Mouse (Mus musculus): ENCODE data around the gene Spata31d1d. TPM values are rescaled to one million over a fixed set of nuclear protein-coding genes. Genes with fewer than 3 reads are reported as not detected.
"Not testable (repeated sequence)": the region's sequence is repeated elsewhere in the genome, so short reads cannot be mapped to it uniquely, and the experiment has no call there.

The Spata31d1d gene
- polyA plus RNA-seq, 1 experiment from 2014 or later, result not detected

DNA sequence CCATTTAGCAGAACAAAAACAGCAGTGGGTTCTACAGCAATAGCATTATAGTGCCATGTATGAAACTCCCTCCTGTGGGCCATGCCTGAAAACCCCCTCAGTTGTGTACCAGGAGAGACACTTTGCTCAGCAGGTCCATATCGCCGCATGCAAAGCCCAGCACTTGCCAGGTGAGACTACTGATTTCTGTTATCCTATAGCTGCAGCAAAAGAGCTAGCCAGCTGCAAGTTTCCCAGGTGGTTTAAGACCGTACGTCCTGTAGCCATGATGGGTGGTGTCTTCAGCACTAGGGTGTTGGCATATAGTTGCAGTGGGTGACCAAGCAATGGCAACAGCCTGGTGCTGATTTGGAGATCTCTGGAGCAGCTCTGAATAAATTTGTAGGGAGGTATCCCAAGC is 7.8 kb upstream of the Spata31d1d start:
- Histone ChIP-seq H3K9me3 (replicated peaks; ENCODE audit: control insufficient read depth, low read length) (no peaks in the 10 kb centered on the region), H3K9ac (ENCODE audit: low read depth, low read length) (peak overlapping the region; percentile 37), H3K4me1 (ENCODE audit: control insufficient read depth, low read depth, low read length) (peaks cover 54% of the 10 kb centered on the region), H3K27ac (ENCODE audit: low read length) (peak overlapping the region; percentile 92), H3K27me3 (ENCODE audit: control insufficient read depth, insufficient read depth, low read depth, low read length) (no peaks in the 10 kb centered on the region), H3K4me2 (ENCODE audit: low read depth, low read length) (peak overlapping the region; percentile 53), H3K36me3 (ENCODE audit: control insufficient read depth, insufficient read depth) (no peaks in the 10 kb centered on the region), H3K4me3 (ENCODE audit: low read depth, low read length) (peak overlapping the region; percentile 5; the same call in 1 of the 2 replicates)
- peak; percentile 75 for ATAC-seq (ENCODE audit: low read depth)
- 36% methylated on average over 4 of the region's 4 CpGs for WGBS (ENCODE audit: insufficient replicate concordance)

- peak overlapping the region; percentile 53 for H3K4me2 ChIP-seq (ENCODE audit: low read depth, low read length)
- peak overlapping the region; percentile 30 for H3K4me3 ChIP-seq (ENCODE audit: low read depth, low read length)
- peaks cover 59% of the 10 kb centered on the region for H3K4me1 ChIP-seq (ENCODE audit: control insufficient read depth, low read depth, low read length)
- H3K9ac ChIP-seq (ENCODE audit: low read depth, low read length), result peak overlapping the region; percentile 47
- no peaks in the 10 kb centered on the region for H3K27me3 ChIP-seq (ENCODE audit: control insufficient read depth, insufficient read depth, low read depth, low read length)
- ATAC-seq (ENCODE audit: low read depth), result peak; percentile 86
- H3K36me3 ChIP-seq (ENCODE audit: control insufficient read depth, insufficient read depth), result no peaks in the 10 kb centered on the region
- WGBS (ENCODE audit: insufficient replicate concordance), result 25% methylated on average over 2 of the region's 2 CpGs
- H3K9me3 ChIP-seq (replicated peaks; ENCODE audit: control insufficient read depth, low read length), result no peaks in the 10 kb centered on the region
- peak overlapping the region; percentile 92 for H3K27ac ChIP-seq (ENCODE audit: low read length)
Measured at GRCm38 (mm10) chr13:59738455-59738854, 6.9 kb upstream of the Spata31d1d start.

- WGBS (ENCODE audit: insufficient replicate concordance), result 23% methylated on average over 3 of the region's 3 CpGs
- H3K4me3 ChIP-seq (ENCODE audit: low read depth, low read length), result no peak overlapping the region
- no peak overlapping the region for H3K4me2 ChIP-seq (ENCODE audit: low read depth, low read length)
- ATAC-seq (ENCODE audit: low read depth), result peak; percentile 12; the same call in 1 of the 2 replicates
- no peak overlapping the region for H3K9ac ChIP-seq (ENCODE audit: low read depth, low read length)
- no peaks in the 10 kb centered on the region for H3K9me3 ChIP-seq (replicated peaks; ENCODE audit: control insufficient read depth, low read length)
- no peaks in the 10 kb centered on the region for H3K36me3 ChIP-seq (ENCODE audit: control insufficient read depth, insufficient read depth)
- peak overlapping the region; percentile 54 for H3K27ac ChIP-seq (ENCODE audit: low read length)
- no peaks in the 10 kb centered on the region for H3K27me3 ChIP-seq (ENCODE audit: control insufficient read depth, insufficient read depth, low read depth, low read length)
- H3K4me1 ChIP-seq (ENCODE audit: control insufficient read depth, low read depth, low read length), result peaks cover 60% of the 10 kb centered on the region
Measured at GRCm38 (mm10) chr13:59735190-59735589, 3.6 kb upstream of the Spata31d1d start.

GRCm38 (mm10) chr13:59734347-59734746 is 2.8 kb upstream of the Spata31d1d start:
- not testable (repeated sequence) for H3K9me3 ChIP-seq (replicated peaks; ENCODE audit: control insufficient read depth, low read length); H3K9ac ChIP-seq (ENCODE audit: low read depth, low read length); H3K36me3 ChIP-seq (ENCODE audit: control insufficient read depth, insufficient read depth); ATAC-seq (ENCODE audit: low read depth); H3K4me3 ChIP-seq (ENCODE audit: low read depth, low read length); H3K27me3 ChIP-seq (ENCODE audit: control insufficient read depth, insufficient read depth, low read depth, low read length)
- WGBS (ENCODE audit: insufficient replicate concordance), result 10% methylated on average over 6 of the region's 6 CpGs
- Histone ChIP-seq H3K27ac (ENCODE audit: low read length) (peak overlapping the region; percentile 37; the same call in 1 of the 2 replicates), H3K4me2 (ENCODE audit: low read depth, low read length) (peak overlapping the region; percentile 35), H3K4me1 (ENCODE audit: control insufficient read depth, low read depth, low read length) (peaks cover 51% of the 10 kb centered on the region)

- ATAC-seq (ENCODE audit: low read depth), result no peak
- 58% methylated on average over 2 of the region's 4 CpGs for WGBS (ENCODE audit: insufficient replicate concordance)
- Histone ChIP-seq H3K36me3 (ENCODE audit: control insufficient read depth, insufficient read depth) (no peaks in the 10 kb centered on the region), H3K4me3 (ENCODE audit: low read depth, low read length) (no peak overlapping the region), H3K27ac (ENCODE audit: low read length) (0 out of 2 replicates have a peak overlapping the region, but pooled peaks have one; percentile 37), H3K9me3 (replicated peaks; ENCODE audit: control insufficient read depth, low read length) (no peaks in the 10 kb centered on the region), H3K4me2 (ENCODE audit: low read depth, low read length) (peak overlapping the region; percentile 35), H3K4me1 (ENCODE audit: control insufficient read depth, low read depth, low read length) (peaks cover 47% of the 10 kb centered on the region), H3K27me3 (ENCODE audit: control insufficient read depth, insufficient read depth, low read depth, low read length) (no peaks in the 10 kb centered on the region), H3K9ac (ENCODE audit: low read depth, low read length) (no peak overlapping the region)
Measured at GRCm38 (mm10) chr13:59733936-59734335, 2.4 kb upstream of the Spata31d1d start.

GRCm38 (mm10) chr13:59728378-59729093 is 3.0 kb downstream of the Spata31d1d start:
- Histone ChIP-seq H3K4me1 (ENCODE audit: control insufficient read depth, low read depth, low read length) (peaks cover 15% of the 10 kb centered on the region), H3K27me3 (ENCODE audit: control insufficient read depth, insufficient read depth, low read depth, low read length) (peaks cover 14% of the 10 kb centered on the region; the same call in 1 of the 2 replicates), H3K9ac (ENCODE audit: low read depth, low read length) (0 out of 2 replicates have a peak overlapping the region, but pooled peaks have one; percentile 25), H3K9me3 (replicated peaks; ENCODE audit: control insufficient read depth, low read length) (no peaks in the 10 kb centered on the region), H3K36me3 (ENCODE audit: control insufficient read depth, insufficient read depth) (no peaks in the 10 kb centered on the region), H3K4me3 (ENCODE audit: low read depth, low read length) (no peak overlapping the region), H3K4me2 (ENCODE audit: low read depth, low read length) (no peak overlapping the region), H3K27ac (ENCODE audit: low read length) (no peak overlapping the region)
- WGBS (ENCODE audit: insufficient replicate concordance), result 17% methylated on average over 7 of the region's 7 CpGs
- peak; percentile 83 for ATAC-seq (ENCODE audit: low read depth)

DNA sequence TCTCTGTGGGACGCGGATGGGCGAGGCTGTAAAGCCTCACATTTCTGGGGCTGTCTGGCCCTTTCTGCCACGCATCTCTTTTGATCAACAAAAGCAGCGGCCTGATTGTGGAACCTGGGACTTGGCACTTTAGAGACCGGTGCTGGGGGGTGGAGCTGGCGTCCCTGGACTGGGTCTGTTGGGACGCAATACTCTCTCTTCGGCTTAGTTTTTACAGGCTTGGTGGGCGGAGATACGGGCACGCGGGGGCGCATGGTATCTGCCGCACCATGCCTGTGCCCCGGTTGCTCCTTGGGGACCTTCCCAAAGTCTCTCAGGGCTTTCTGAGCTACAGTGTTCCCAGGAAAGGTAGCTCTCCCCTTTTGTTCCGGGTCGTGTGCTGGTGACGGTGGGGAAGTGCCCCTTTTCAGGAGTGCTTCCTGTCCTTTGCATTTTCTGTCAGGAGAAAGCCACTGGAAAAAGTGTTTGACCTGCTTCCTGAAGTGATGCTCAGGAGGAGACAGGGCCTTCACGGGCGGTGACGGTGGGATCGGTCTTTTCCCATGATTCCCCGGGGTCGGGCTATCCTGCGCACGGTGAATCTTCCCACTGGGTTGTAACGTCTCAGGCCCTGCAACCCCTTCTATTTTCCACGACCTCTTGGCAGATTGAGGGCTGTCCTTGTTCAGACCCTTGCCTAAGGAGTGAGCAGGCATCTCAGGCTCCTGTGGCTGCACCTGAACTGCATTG is 5.2 kb downstream of the Spata31d1d start:
- no peak for ATAC-seq (ENCODE audit: low read depth)
- H3K9me3 ChIP-seq (replicated peaks; ENCODE audit: control insufficient read depth, low read length), result no peaks in the 10 kb centered on the region
- no peak overlapping the region for H3K4me3 ChIP-seq (ENCODE audit: low read depth, low read length)
- no peaks in the 10 kb centered on the region for H3K36me3 ChIP-seq (ENCODE audit: control insufficient read depth, insufficient read depth)
- no peak overlapping the region for H3K27ac ChIP-seq (ENCODE audit: low read length)
- H3K27me3 ChIP-seq (ENCODE audit: control insufficient read depth, insufficient read depth, low read depth, low read length), result peaks cover 14% of the 10 kb centered on the region; the same call in 1 of the 2 replicates
- peak overlapping the region; percentile 13 for H3K4me2 ChIP-seq (ENCODE audit: low read depth, low read length)
- WGBS (ENCODE audit: insufficient replicate concordance), result 34% methylated on average over 29 of the region's 29 CpGs
- H3K9ac ChIP-seq (ENCODE audit: low read depth, low read length), result no peak overlapping the region
- peaks cover 14% of the 10 kb centered on the region for H3K4me1 ChIP-seq (ENCODE audit: control insufficient read depth, low read depth, low read length)

DNA sequence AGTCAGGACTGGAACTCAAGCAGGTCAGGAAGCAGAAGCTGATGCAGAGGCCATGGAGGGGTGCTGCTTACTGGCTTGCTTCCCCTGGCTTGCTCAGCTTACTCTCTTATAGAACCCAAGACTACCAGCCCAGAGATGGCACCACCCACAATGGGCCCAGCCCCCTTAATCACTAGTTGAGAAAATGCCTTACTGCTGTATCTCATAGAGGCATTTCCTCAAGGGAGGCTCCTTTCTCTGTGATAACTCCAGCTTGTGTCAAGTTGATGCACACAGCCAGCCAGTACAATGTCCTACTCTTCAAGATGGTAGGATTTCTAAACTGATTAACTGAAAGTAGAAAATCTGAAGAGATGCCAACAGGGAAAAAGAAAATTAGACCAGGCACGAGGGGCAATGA is 9.5 kb downstream of the Spata31d1d start:
- 42% methylated on average over 1 of the region's 1 CpGs for WGBS (ENCODE audit: insufficient replicate concordance)
- H3K27ac ChIP-seq (ENCODE audit: low read length); H3K4me3 ChIP-seq (ENCODE audit: low read depth, low read length); H3K9me3 ChIP-seq (replicated peaks; ENCODE audit: control insufficient read depth, low read length); H3K9ac ChIP-seq (ENCODE audit: low read depth, low read length); H3K36me3 ChIP-seq (ENCODE audit: control insufficient read depth, insufficient read depth); H3K4me2 ChIP-seq (ENCODE audit: low read depth, low read length): not testable (repeated sequence)
- ATAC-seq (ENCODE audit: low read depth), result peak; percentile 39; the same call in 1 of the 2 replicates
- H3K27me3 ChIP-seq (ENCODE audit: control insufficient read depth, insufficient read depth, low read depth, low read length), result peaks cover 12% of the 10 kb centered on the region; the same call in 1 of the 2 replicates
- peaks cover 12% of the 10 kb centered on the region for H3K4me1 ChIP-seq (ENCODE audit: control insufficient read depth, low read depth, low read length)

DNA sequence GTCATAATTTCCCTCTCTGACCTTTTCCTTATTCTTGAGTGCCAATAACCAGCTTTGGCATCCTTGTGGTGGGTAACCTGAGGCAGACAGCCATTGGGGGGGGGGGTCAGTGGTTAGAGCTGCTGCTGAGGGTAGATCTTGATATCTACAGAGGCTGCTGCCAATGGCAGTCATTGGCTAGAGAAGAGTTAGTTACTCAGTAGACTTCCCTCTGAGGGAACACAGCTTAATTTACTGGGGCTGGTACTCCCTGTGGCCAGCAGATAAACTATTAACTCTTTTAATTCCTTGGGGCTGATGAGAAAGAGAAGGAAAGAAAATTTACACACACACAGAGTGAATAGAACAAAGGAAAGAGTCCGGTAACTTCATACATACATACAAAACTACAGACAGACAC is 12.1 kb downstream of the Spata31d1d start:
- Histone ChIP-seq H3K4me3 (ENCODE audit: low read depth, low read length) (no peak overlapping the region), H3K4me1 (ENCODE audit: control insufficient read depth, low read depth, low read length) (peaks cover 12% of the 10 kb centered on the region), H3K36me3 (ENCODE audit: control insufficient read depth, insufficient read depth) (no peaks in the 10 kb centered on the region), H3K4me2 (ENCODE audit: low read depth, low read length) (no peak overlapping the region), H3K27me3 (ENCODE audit: control insufficient read depth, insufficient read depth, low read depth, low read length) (no peaks in the 10 kb centered on the region), H3K9ac (ENCODE audit: low read depth, low read length) (no peak overlapping the region), H3K9me3 (replicated peaks; ENCODE audit: control insufficient read depth, low read length) (no peaks in the 10 kb centered on the region), H3K27ac (ENCODE audit: low read length) (no peak overlapping the region)
- WGBS (ENCODE audit: insufficient replicate concordance), result 69% methylated on average over 1 of the region's 1 CpGs
- peak; percentile 69 for ATAC-seq (ENCODE audit: low read depth)

Data from liver, embryonic 16.5 days (tissue).